Mouse (Mus musculus) limb, embryonic 13.5 days (tissue): Measurements from ENCODE around the gene Nab1. TPM values are rescaled to one million over a fixed set of nuclear protein-coding genes. Genes with fewer than 3 reads are reported as not detected.
A peak's percentile ranks its signal among the peaks of the same experiment; 100 is the strongest.
"Not testable (repeated sequence)": the region's sequence is repeated elsewhere in the genome, so short reads cannot be mapped to it uniquely, and the experiment has no call there.

Experiments
- ATAC-seq: fragments of 200-750 bp; cut with Nextera tagmentation; 2 replicates; pipeline ENCODE4 v1.8.0; 2017; ENCODE audit warnings: low read depth, moderate number of reproducible peaks, moderate TSS enrichment; ENCODE audit not compliant: low FRiP score
- H3K27ac ChIP-seq: fragments of 300-500 bp; sonication (generic); 2 replicates; pipeline ENCODE4 v1.5.1; 2015; ENCODE audit warnings: inconsistent platforms, mild to moderate bottlenecking, moderate library complexity
- H3K27me3 ChIP-seq: fragments of 300-500 bp; sonication (generic); 2 replicates; pipeline ENCODE4 v1.6.1; 2015; ENCODE audit warnings: mild to moderate bottlenecking, inconsistent platforms
- H3K36me3 ChIP-seq: fragments of 300-500 bp; sonication (generic); 2 replicates; pipeline ENCODE4 v1.6.1; 2015; ENCODE audit warnings: inconsistent platforms, mild to moderate bottlenecking, moderate library complexity
- H3K4me1 ChIP-seq: fragments of 300-500 bp; sonication (generic); 2 replicates; pipeline ENCODE4 v1.6.1; 2015; ENCODE audit warnings: inconsistent platforms
- H3K4me2 ChIP-seq: fragments of 300-500 bp; sonication (generic); replicated peaks from 2 replicates; pipeline ENCODE4 v1.6.1; 2015; ENCODE audit warnings: inconsistent platforms, mild to moderate bottlenecking, moderate library complexity
- H3K4me3 ChIP-seq: fragments of 300-500 bp; sonication (generic); 2 replicates; pipeline ENCODE4 v1.5.1; 2015; ENCODE audit warnings: moderate library complexity, mild to moderate bottlenecking, inconsistent platforms
- H3K9ac ChIP-seq: fragments of 300-500 bp; sonication (generic); 2 replicates; pipeline ENCODE4 v1.6.1; 2015; ENCODE audit warnings: mild to moderate bottlenecking, inconsistent platforms
- H3K9me3 ChIP-seq: fragments of 300-500 bp; sonication (generic); 2 replicates; pipeline ENCODE4 v1.6.1; 2016; ENCODE audit warnings: inconsistent platforms
- WGBS: fragments of 180-500 bp; shearing (Covaris S2); methylation state at CpG from one replicate; pipeline ENCODE4 v1.1.7; 2015; 5-methylcytosine and 5-hydroxymethylcytosine counted together
- polyA plus RNA-seq: library from polyadenylated mRNA; unstranded; fragments of >200 nt; fragmentation: Nextera tagmentation; extraction: Ambion mirVana; gene quantifications from 2 replicates; pipeline ENCODE4 v1.2.1, GENCODE M21; 2015

Gene Nab1
- 10.7 and 12.2 TPM in 2 replicates for polyA plus RNA-seq

DNA sequence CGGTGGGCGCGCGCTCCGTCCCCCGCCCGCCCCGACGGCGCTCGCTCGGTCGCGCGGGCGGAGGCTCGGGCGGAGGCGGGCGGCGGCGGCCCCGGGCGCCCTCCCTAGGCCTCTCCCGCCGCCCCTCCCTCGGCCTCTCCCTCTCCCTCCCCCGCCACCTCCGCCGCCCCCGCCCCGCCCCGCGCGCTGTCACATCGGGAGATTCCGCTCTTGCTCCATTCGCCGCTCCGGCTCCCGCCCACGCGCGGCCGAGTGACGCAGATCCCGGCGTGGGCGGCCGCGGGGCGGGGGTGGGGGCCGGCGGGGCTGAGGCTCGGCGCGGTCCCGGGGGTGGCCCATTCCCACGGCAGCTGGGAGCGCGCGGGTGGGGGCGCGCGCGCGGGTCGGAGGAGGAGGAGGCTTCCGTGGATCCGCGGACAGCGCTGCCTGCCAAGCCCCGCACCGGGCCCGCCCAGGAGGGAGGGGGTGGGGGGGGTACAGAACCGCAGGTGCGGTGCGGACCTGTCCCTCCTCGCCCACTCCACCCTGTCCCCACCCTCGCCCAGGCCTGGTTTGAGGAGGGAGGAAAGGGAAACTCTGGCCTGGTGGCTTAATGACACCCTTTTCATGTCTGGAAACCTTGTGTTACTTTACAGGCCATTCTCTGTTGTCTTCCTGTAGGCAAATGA is at the start of gene Nab1:
Gene Nab1 (minus strand): TSS at position 366 of the 668 bp plus-strand sequence.
- H3K9me3 ChIP-seq = no peaks in the 10 kb centered on the region

DNA sequence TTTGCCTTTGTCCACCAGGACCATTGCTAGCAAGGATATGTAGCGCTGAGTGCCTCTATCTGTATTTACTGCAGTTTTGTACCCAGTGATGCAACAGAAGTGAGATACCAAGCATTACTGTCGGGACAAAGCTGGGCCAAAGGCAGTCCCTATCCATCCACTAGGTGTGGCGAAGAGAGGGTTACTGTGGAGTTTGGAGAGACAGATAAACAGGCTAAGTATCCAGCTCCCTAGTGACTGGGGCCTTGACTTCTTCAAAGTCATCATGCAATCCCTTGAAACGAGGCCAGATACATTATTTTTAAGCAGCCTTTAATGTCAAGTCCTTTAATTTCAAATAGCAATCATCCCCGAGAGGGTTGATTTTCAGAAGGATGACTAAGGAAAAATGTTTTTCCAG is 47.0 kb upstream of the Nab1 start:
- no peak overlapping the region for H3K9ac ChIP-seq
- H3K4me2 ChIP-seq = no peak overlapping the region
- no peaks in the 10 kb centered on the region for H3K27me3 ChIP-seq
- 82% methylated on average over 5 of the region's 5 CpGs for WGBS
- peaks cover 13% of the 10 kb centered on the region; the same call in 1 of the 2 replicates for H3K9me3 ChIP-seq
- H3K36me3 ChIP-seq = no peaks in the 10 kb centered on the region
- H3K4me3 ChIP-seq = no peak overlapping the region
- no peak for ATAC-seq
- no peaks in the 10 kb centered on the region for H3K4me1 ChIP-seq
- H3K27ac ChIP-seq = no peak overlapping the region

More for the DNA sequence above, at the start of gene Nab1:
- under 1% methylated on average over 27 of the region's 80 CpGs for WGBS
- Histone ChIP-seq H3K27ac (peak within 1 kb of the TSS; percentile 79), H3K4me3 (peak within 1 kb of the TSS; percentile 85), H3K4me2 (peak within 1 kb of the TSS; percentile 77), H3K4me1 (peaks cover 19% of the 10 kb centered on the region), H3K9ac (peak within 1 kb of the TSS; percentile 89), H3K27me3 (no peaks in the 10 kb centered on the region), H3K36me3 (no peaks in the 10 kb centered on the region)
- peak; percentile 87 for ATAC-seq

GRCm38 (mm10) chr1:52546796-52547195 is 46.3 kb upstream of the Nab1 start:
- H3K4me1 ChIP-seq = no peaks in the 10 kb centered on the region
- no peak overlapping the region for H3K4me3 ChIP-seq
- H3K36me3 ChIP-seq = no peaks in the 10 kb centered on the region
- 81% methylated on average over 3 of the region's 3 CpGs for WGBS
- H3K27me3 ChIP-seq = no peaks in the 10 kb centered on the region
- H3K9ac ChIP-seq = no peak overlapping the region
- ATAC-seq = no peak
- H3K4me2 ChIP-seq = no peak overlapping the region
- peaks cover 13% of the 10 kb centered on the region; the same call in 1 of the 2 replicates for H3K9me3 ChIP-seq
- no peak overlapping the region for H3K27ac ChIP-seq

- WGBS = 92% methylated on average over 3 of the region's 3 CpGs
- not testable (repeated sequence) for H3K4me1 ChIP-seq, H3K36me3 ChIP-seq, H3K9ac ChIP-seq, H3K27ac ChIP-seq, H3K27me3 ChIP-seq, H3K9me3 ChIP-seq, H3K4me3 ChIP-seq, ATAC-seq, H3K4me2 ChIP-seq
Measured at GRCm38 (mm10) chr1:52540124-52540523, 39.6 kb upstream of the Nab1 start.

DNA sequence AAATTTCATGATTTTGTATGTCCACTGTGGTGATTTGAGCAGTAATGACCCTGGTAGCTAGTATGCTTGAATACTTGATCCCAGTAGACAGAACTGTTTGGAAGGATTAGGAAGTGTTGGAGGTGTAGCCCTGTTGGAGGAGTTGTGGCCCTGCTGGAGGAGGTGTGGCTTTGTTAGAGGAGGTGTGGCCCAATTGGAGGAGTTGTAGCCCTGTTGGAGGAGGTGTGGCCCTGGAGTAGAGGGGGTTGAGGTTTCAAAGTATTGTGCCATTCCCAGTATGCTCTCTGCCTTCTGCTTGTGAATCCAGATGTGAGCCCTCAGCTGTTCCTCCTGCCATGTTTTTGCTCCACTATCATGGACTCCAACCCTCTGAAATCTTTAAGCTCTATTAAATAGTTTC is 29.5 kb upstream of the Nab1 start:
- ATAC-seq = no peak
- Histone ChIP-seq H3K4me2 (no peak overlapping the region), H3K4me3 (no peak overlapping the region), H3K4me1 (no peaks in the 10 kb centered on the region), H3K9ac (no peak overlapping the region), H3K27ac (no peak overlapping the region), H3K9me3 (no peaks in the 10 kb centered on the region), H3K27me3 (no peaks in the 10 kb centered on the region), H3K36me3 (no peaks in the 10 kb centered on the region)

- no peak overlapping the region for H3K9ac ChIP-seq
- no peak overlapping the region for H3K4me2 ChIP-seq
- no peak overlapping the region for H3K27ac ChIP-seq
- H3K27me3 ChIP-seq = no peaks in the 10 kb centered on the region
- H3K4me3 ChIP-seq = no peak overlapping the region
- 56% methylated on average over 2 of the region's 2 CpGs for WGBS
- H3K4me1 ChIP-seq = no peaks in the 10 kb centered on the region
- H3K36me3 ChIP-seq = no peaks in the 10 kb centered on the region
- no peaks in the 10 kb centered on the region for H3K9me3 ChIP-seq
- no peak for ATAC-seq
Measured at GRCm38 (mm10) chr1:52527656-52528055, 27.2 kb upstream of the Nab1 start.

- H3K4me3 ChIP-seq = no peak overlapping the region
- H3K9ac ChIP-seq = no peak overlapping the region
- H3K9me3 ChIP-seq = no peaks in the 10 kb centered on the region
- H3K27me3 ChIP-seq = no peaks in the 10 kb centered on the region
- H3K4me2 ChIP-seq = no peak overlapping the region
- WGBS = 70% methylated on average over 2 of the region's 2 CpGs
- H3K36me3 ChIP-seq = no peaks in the 10 kb centered on the region
- ATAC-seq = no peak
- no peak overlapping the region for H3K27ac ChIP-seq
- no peaks in the 10 kb centered on the region for H3K4me1 ChIP-seq
Measured at GRCm38 (mm10) chr1:52527252-52527651, 26.8 kb upstream of the Nab1 start.

DNA sequence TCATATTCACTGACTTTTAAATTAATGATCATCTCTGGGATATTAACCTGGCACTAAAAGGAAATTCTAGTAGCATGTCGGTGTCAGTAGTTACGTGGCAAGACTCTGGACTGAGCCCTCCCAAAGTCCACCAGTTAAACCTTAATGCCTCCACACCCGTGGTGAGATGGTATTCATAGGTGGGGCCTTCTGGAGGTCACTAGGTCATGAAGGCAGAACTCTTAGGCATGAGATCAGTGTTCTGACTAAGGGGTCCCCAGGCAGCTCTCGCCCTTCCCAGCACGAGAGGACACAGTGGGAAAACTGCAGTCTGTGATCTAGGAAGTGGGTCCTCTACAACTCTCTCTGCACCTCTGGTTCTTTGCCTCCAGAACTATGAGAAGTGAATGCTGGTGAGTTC is 24.2 kb upstream of the Nab1 start:
- no peak for ATAC-seq
- 68% methylated on average over 5 of the region's 5 CpGs for WGBS

GRCm38 (mm10) chr1:52524150-52524549 is 23.7 kb upstream of the Nab1 start:
- H3K27me3 ChIP-seq = no peaks in the 10 kb centered on the region
- no peak for ATAC-seq

More for the DNA sequence above, 24.2 kb upstream of the Nab1 start:
- Histone ChIP-seq H3K36me3 (no peaks in the 10 kb centered on the region), H3K9me3 (no peaks in the 10 kb centered on the region), H3K27me3 (no peaks in the 10 kb centered on the region), H3K9ac (no peak overlapping the region), H3K27ac (no peak overlapping the region), H3K4me3 (no peak overlapping the region), H3K4me2 (no peak overlapping the region), H3K4me1 (peaks cover 3% of the 10 kb centered on the region; the same call in 1 of the 2 replicates)

GRCm38 (mm10) chr1:52521436-52521993 is 21.0 kb upstream of the Nab1 start:
- no peak overlapping the region for H3K4me3 ChIP-seq
- no peaks in the 10 kb centered on the region for H3K36me3 ChIP-seq
- H3K4me2 ChIP-seq = no peak overlapping the region
- ATAC-seq = no peak
- peaks cover 3% of the 10 kb centered on the region; the same call in 1 of the 2 replicates for H3K4me1 ChIP-seq
- WGBS = 68% methylated on average over 8 of the region's 8 CpGs
- no peak overlapping the region for H3K9ac ChIP-seq
- H3K9me3 ChIP-seq = no peaks in the 10 kb centered on the region
- no peak overlapping the region for H3K27ac ChIP-seq
- H3K27me3 ChIP-seq = no peaks in the 10 kb centered on the region

More at GRCm38 (mm10) chr1:52524150-52524549, 23.7 kb upstream of the Nab1 start:
- Histone ChIP-seq H3K4me1 (peaks cover 3% of the 10 kb centered on the region; the same call in 1 of the 2 replicates), H3K36me3 (no peaks in the 10 kb centered on the region), H3K9me3 (no peaks in the 10 kb centered on the region), H3K4me2 (no peak overlapping the region), H3K27ac (no peak overlapping the region), H3K4me3 (no peak overlapping the region), H3K9ac (no peak overlapping the region)
- 28% methylated on average over 7 of the region's 7 CpGs for WGBS

DNA sequence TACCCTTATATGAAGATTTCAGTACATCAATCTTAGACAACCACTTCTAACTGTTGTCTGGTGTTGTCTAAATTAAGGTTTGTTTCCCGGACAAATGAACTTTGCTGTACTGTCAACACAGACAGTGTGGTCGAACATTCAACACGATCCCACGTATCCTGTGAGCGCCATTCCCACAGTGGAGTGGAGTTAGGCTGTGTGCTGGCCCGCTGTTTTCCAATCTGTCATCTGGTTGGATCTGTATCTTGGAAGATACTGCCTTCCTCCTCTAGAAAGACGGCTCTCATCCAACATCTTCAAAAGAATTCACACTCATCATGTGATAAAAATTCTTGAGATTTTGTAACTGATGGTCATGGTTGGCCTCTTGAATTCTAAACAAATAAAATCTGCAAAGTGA is 19.7 kb upstream of the Nab1 start:
- 94% methylated on average over 7 of the region's 7 CpGs for WGBS
- no peaks in the 10 kb centered on the region for H3K36me3 ChIP-seq
- ATAC-seq = no peak

DNA sequence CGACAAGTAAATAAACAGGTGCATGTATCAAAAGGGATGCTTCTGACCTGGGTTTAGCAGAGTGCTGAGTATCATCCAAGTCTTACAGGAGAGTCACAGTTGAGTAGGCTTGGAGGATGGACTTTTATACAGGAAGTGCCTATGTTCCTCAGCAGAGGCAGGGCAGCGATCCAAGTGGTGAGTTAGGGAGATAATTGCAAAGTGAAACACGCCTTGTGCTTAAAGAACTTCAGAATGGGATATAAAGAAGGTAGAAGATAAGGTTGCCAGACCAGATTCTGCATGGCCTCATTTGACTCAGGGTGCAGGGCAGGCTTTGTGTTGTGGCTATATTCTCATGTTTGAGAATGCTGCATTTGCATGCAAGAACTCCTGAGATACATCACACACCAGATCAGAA is 14.8 kb upstream of the Nab1 start:
- H3K27me3 ChIP-seq = no peaks in the 10 kb centered on the region
- WGBS = 86% methylated on average over 3 of the region's 3 CpGs

More for the DNA sequence above, 19.7 kb upstream of the Nab1 start:
- Histone ChIP-seq H3K4me3 (no peak overlapping the region), H3K9me3 (no peaks in the 10 kb centered on the region), H3K4me2 (no peak overlapping the region), H3K4me1 (peaks cover 3% of the 10 kb centered on the region; the same call in 1 of the 2 replicates), H3K27ac (no peak overlapping the region), H3K9ac (no peak overlapping the region), H3K27me3 (no peaks in the 10 kb centered on the region)

More for the DNA sequence above, 14.8 kb upstream of the Nab1 start:
- H3K36me3 ChIP-seq = no peaks in the 10 kb centered on the region
- no peak overlapping the region for H3K27ac ChIP-seq
- no peaks in the 10 kb centered on the region for H3K9me3 ChIP-seq
- H3K4me3 ChIP-seq = no peak overlapping the region
- no peak for ATAC-seq
- no peaks in the 10 kb centered on the region for H3K4me1 ChIP-seq
- no peak overlapping the region for H3K4me2 ChIP-seq
- no peak overlapping the region for H3K9ac ChIP-seq
